Mouse (Mus musculus): ENCODE measurements around the gene Ankrd10.
"Not testable (repeated sequence)": the region's sequence is repeated elsewhere in the genome, so short reads cannot be mapped to it uniquely, and the experiment has no call there.

The Ankrd10 gene

GRCm38 (mm10) chr8:11602006-11602680, 33.4 kb downstream of the Ankrd10 start:
- peak; percentile 81 for DNase-seq

- no peak for DNase-seq
These were observed 35.1 kb downstream of the Ankrd10 start for GRCm38 (mm10) chr8:11600301-11600951.

GRCm38 (mm10) chr8:11593222-11593884, 42.2 kb downstream of the Ankrd10 start:
- DNase-seq, result no peak

GRCm38 (mm10) chr8:11592296-11592695, 43.3 kb downstream of the Ankrd10 start:
- peak; percentile 40 for DNase-seq

GRCm38 (mm10) chr8:11591837-11592236, 43.7 kb downstream of the Ankrd10 start:
- no peak for DNase-seq

GRCm38 (mm10) chr8:11586374-11586745, 49.2 kb downstream of the Ankrd10 start:
- no peak for DNase-seq

GRCm38 (mm10) chr8:11585513-11586373, 49.8 kb downstream of the Ankrd10 start:
- DNase-seq, result no peak

GRCm38 (mm10) chr8:11575604-11576384, 59.8 kb downstream of the Ankrd10 start:
- no peak for DNase-seq

GRCm38 (mm10) chr8:11574911-11575603, 60.5 kb downstream of the Ankrd10 start:
- peak; percentile 54 for DNase-seq

- no peak for DNase-seq
These were observed 63.1 kb downstream of the Ankrd10 start for GRCm38 (mm10) chr8:11572428-11572827.

- DNase-seq, result no peak
These were observed 63.6 kb downstream of the Ankrd10 start for GRCm38 (mm10) chr8:11571950-11572349.

GRCm38 (mm10) chr8:11570742-11571141, 64.8 kb downstream of the Ankrd10 start:
- no peak for DNase-seq

- no peak for DNase-seq
These were observed 66.1 kb downstream of the Ankrd10 start for GRCm38 (mm10) chr8:11569260-11570097.

GRCm38 (mm10) chr8:11568193-11568592, 67.4 kb downstream of the Ankrd10 start:
- DNase-seq, result not testable (repeated sequence)

GRCm38 (mm10) chr8:11564721-11565120, 70.8 kb downstream of the Ankrd10 start:
- no peak for DNase-seq

- DNase-seq, result no peak
These were observed 71.3 kb downstream of the Ankrd10 start for GRCm38 (mm10) chr8:11564236-11564635.

All from thymus, postnatal 4 days (tissue).